Mouse (Mus musculus): ENCODE data around the gene Agrp. TPM values are rescaled to one million over a fixed set of nuclear protein-coding genes. Genes with fewer than 3 reads are reported as not detected.

Agrp gene
- polyA plus RNA-seq, 1 experiment from 2014 or later, result 2.1 TPM

GRCm38 (mm10) chr8:105620211-105620610 is 17.0 kb downstream of the Agrp start:
- Histone ChIP-seq H3K27ac (ENCODE audit: low read depth, low read length) (no peak overlapping the region), H3K36me3 (ENCODE audit: control insufficient read depth, insufficient read depth, low read length) (peaks cover 20% of the 10 kb centered on the region)
- 91% methylated on average over 19 of the region's 19 CpGs for WGBS

DNA sequence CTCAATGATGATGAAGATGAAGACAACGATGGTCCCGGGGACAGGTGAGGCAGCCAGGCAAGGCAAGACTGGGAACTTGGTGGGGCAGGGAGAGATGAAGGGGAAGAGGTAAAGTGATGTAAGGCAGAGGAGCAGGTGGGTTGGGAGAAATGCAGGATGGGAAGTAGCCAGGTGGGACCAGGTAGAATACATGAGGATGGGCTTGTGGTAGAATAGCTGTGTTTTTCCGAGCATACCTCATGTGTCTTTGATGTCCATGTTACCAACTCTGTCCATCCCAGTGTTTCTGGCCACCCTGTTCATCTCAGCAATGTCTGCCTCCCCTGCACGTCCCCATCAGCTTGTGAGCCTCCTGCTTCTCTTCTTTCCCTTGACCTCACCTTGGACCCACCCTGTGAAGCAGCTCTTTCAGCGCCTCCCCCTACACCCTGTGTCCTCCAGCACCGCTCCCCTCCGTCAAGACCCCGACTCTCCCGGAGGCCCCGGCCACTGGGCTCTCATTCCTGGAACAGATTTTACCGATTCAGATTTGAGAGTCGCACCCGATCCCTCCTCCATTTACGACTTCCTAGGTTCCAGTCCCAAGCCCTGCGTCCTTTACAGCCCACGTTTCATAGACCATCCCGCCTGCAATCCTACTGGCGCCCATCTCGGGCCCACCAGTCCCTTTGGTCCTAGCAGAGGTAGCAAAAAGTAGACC is 18.2 kb downstream of the Agrp start:
- no peak overlapping the region for H3K4me3 ChIP-seq (ENCODE audit: low read depth, low read length)
- H3K9me3 ChIP-seq (ENCODE audit: control insufficient read depth, low read length), result no peaks in the 10 kb centered on the region
- H3K4me1 ChIP-seq (ENCODE audit: control insufficient read depth, insufficient read depth, low read length), result peaks cover 18% of the 10 kb centered on the region
- H3K4me2 ChIP-seq (ENCODE audit: low read depth), result no peak overlapping the region
- no peak for ATAC-seq (ENCODE audit: insufficient read depth, low FRiP score, low TSS enrichment)
- no peak overlapping the region for H3K27ac ChIP-seq (ENCODE audit: low read depth, low read length)
- peaks cover 20% of the 10 kb centered on the region for H3K36me3 ChIP-seq (ENCODE audit: control insufficient read depth, insufficient read depth, low read length)
- H3K27me3 ChIP-seq (ENCODE audit: control insufficient read depth, insufficient read depth, low read length), result peaks cover 6% of the 10 kb centered on the region; the same call in 1 of the 2 replicates
- WGBS, result 93% methylated on average over 19 of the region's 19 CpGs
- DNase-seq (ENCODE audit: low spot score), result no peak
- H3K9ac ChIP-seq (ENCODE audit: low read length), result no peak overlapping the region

More at GRCm38 (mm10) chr8:105620211-105620610, 17.0 kb downstream of the Agrp start:
- H3K4me2 ChIP-seq (ENCODE audit: low read depth), result no peak overlapping the region
- ATAC-seq (ENCODE audit: insufficient read depth, low FRiP score, low TSS enrichment) (no peak), DNase-seq (ENCODE audit: low spot score) (no peak)
- no peaks in the 10 kb centered on the region for H3K9me3 ChIP-seq (ENCODE audit: control insufficient read depth, low read length)
- no peak overlapping the region for H3K9ac ChIP-seq (ENCODE audit: low read length)
- no peak overlapping the region for H3K4me3 ChIP-seq (ENCODE audit: low read depth, low read length)
- H3K4me1 ChIP-seq (ENCODE audit: control insufficient read depth, insufficient read depth, low read length), result peaks cover 23% of the 10 kb centered on the region
- no peaks in the 10 kb centered on the region for H3K27me3 ChIP-seq (ENCODE audit: control insufficient read depth, insufficient read depth, low read length)

- Histone ChIP-seq H3K9ac (ENCODE audit: low read length) (no peak overlapping the region), H3K4me1 (ENCODE audit: control insufficient read depth, insufficient read depth, low read length) (peaks cover 15% of the 10 kb centered on the region), H3K27ac (ENCODE audit: low read depth, low read length) (no peak overlapping the region), H3K4me3 (ENCODE audit: low read depth, low read length) (no peak overlapping the region), H3K9me3 (ENCODE audit: control insufficient read depth, low read length) (no peaks in the 10 kb centered on the region), H3K4me2 (ENCODE audit: low read depth) (no peak overlapping the region), H3K36me3 (ENCODE audit: control insufficient read depth, insufficient read depth, low read length) (peaks cover 20% of the 10 kb centered on the region), H3K27me3 (ENCODE audit: control insufficient read depth, insufficient read depth, low read length) (peaks cover 10% of the 10 kb centered on the region; the same call in 1 of the 2 replicates)
- ATAC-seq (ENCODE audit: insufficient read depth, low FRiP score, low TSS enrichment), result no peak
- DNase-seq (ENCODE audit: low spot score), result no peak
- 86% methylated on average over 5 of the region's 5 CpGs for WGBS
Observed at GRCm38 (mm10) chr8:105618279-105618634, 18.9 kb downstream of the Agrp start.

GRCm38 (mm10) chr8:105617451-105618278 is 19.5 kb downstream of the Agrp start:
- DNase-seq (ENCODE audit: low spot score) (no peak), ATAC-seq (ENCODE audit: insufficient read depth, low FRiP score, low TSS enrichment) (no peak)
- Histone ChIP-seq H3K9me3 (ENCODE audit: control insufficient read depth, low read length) (no peaks in the 10 kb centered on the region), H3K4me1 (ENCODE audit: control insufficient read depth, insufficient read depth, low read length) (peaks cover 12% of the 10 kb centered on the region), H3K9ac (ENCODE audit: low read length) (no peak overlapping the region), H3K4me2 (ENCODE audit: low read depth) (no peak overlapping the region), H3K27me3 (ENCODE audit: control insufficient read depth, insufficient read depth, low read length) (peaks cover 13% of the 10 kb centered on the region), H3K36me3 (ENCODE audit: control insufficient read depth, insufficient read depth, low read length) (peaks cover 20% of the 10 kb centered on the region), H3K27ac (ENCODE audit: low read depth, low read length) (no peak overlapping the region), H3K4me3 (ENCODE audit: low read depth, low read length) (no peak overlapping the region)
- WGBS, result 89% methylated on average over 21 of the region's 21 CpGs

DNA sequence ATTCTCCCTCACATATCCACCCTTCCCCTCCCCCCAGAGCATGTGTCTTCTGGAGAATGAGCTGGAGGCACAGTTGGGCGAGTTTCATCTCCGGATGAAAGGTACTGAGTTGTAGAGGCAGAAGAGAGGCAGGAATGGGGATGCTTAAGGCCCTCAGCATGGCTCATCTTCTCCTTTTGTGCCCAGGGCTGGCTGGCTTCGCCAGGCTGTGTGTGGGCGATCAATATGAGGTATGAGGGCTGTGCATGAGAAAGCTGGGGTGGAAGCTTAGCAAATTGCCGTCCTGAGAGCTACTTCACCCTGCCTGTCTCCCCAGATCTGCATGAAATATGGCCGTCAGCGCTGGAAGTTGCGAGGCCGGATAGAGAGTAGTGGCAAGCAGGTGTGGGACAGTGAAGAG is 21.3 kb downstream of the Agrp start:
- WGBS, result 95% methylated on average over 9 of the region's 9 CpGs
- no peak for ATAC-seq (ENCODE audit: insufficient read depth, low FRiP score, low TSS enrichment)

DNA sequence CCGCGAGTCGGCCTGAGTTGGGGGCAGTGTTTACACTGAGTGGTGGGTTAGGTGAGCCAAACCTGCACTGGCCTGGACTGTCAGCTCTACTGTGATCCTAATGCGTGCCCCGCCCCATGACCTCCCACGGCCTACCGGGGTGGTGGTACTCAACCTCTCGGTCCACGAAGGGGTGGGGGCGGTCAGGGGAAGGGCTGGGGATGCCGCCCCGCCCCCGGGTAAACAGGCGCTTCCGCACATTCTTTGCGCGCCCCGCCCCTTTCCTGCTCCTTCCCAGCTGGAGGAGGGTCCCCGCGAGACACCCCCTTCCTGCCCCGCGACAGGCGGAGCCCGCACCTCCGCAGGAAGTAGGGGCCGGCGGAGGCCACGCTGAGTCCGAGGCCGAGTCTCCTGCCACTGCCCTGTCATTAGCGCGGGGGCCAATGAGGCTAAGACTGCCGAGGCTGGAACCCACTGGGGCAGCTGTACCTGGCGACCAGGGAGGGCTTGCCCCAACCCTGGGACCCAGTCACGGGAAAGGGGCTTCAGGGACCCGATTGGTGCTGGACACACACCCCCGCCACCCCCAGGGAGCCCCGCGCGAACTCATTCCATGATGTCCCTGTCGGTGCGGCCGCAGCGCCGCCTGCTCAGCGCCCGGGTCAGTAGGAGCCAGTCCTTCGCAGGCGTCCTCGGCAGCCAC is 23.2 kb downstream of the Agrp start:
- H3K9me3 ChIP-seq (ENCODE audit: control insufficient read depth, low read length), result no peaks in the 10 kb centered on the region
- H3K36me3 ChIP-seq (ENCODE audit: control insufficient read depth, insufficient read depth, low read length), result peaks cover 13% of the 10 kb centered on the region
- H3K9ac ChIP-seq (ENCODE audit: low read length), result peak overlapping the region; percentile 50
- peaks cover 9% of the 10 kb centered on the region; the same call in 1 of the 2 replicates for H3K4me1 ChIP-seq (ENCODE audit: control insufficient read depth, insufficient read depth, low read length)
- peak overlapping the region; percentile 37 for H3K4me3 ChIP-seq (ENCODE audit: low read depth, low read length)
- WGBS, result under 1% methylated on average over 50 of the region's 50 CpGs
- DNase-seq (ENCODE audit: low spot score) (peak; percentile 45), ATAC-seq (ENCODE audit: insufficient read depth, low FRiP score, low TSS enrichment) (peak; percentile 45; the same call in 1 of the 2 replicates)
- H3K4me2 ChIP-seq (ENCODE audit: low read depth), result peak overlapping the region; percentile 81
- peaks cover 22% of the 10 kb centered on the region for H3K27me3 ChIP-seq (ENCODE audit: control insufficient read depth, insufficient read depth, low read length)
- H3K27ac ChIP-seq (ENCODE audit: low read depth, low read length), result no peak overlapping the region

More for the DNA sequence above, 21.3 kb downstream of the Agrp start:
- Histone ChIP-seq H3K9me3 (ENCODE audit: control insufficient read depth, low read length) (no peaks in the 10 kb centered on the region), H3K4me1 (ENCODE audit: control insufficient read depth, insufficient read depth, low read length) (peaks cover 9% of the 10 kb centered on the region; the same call in 1 of the 2 replicates), H3K36me3 (ENCODE audit: control insufficient read depth, insufficient read depth, low read length) (peaks cover 20% of the 10 kb centered on the region), H3K27ac (ENCODE audit: low read depth, low read length) (no peak overlapping the region), H3K27me3 (ENCODE audit: control insufficient read depth, insufficient read depth, low read length) (peaks cover 22% of the 10 kb centered on the region), H3K9ac (ENCODE audit: low read length) (no peak overlapping the region), H3K4me2 (ENCODE audit: low read depth) (no peak overlapping the region), H3K4me3 (ENCODE audit: low read depth, low read length) (no peak overlapping the region)
- no peak for DNase-seq (ENCODE audit: low spot score)

DNA sequence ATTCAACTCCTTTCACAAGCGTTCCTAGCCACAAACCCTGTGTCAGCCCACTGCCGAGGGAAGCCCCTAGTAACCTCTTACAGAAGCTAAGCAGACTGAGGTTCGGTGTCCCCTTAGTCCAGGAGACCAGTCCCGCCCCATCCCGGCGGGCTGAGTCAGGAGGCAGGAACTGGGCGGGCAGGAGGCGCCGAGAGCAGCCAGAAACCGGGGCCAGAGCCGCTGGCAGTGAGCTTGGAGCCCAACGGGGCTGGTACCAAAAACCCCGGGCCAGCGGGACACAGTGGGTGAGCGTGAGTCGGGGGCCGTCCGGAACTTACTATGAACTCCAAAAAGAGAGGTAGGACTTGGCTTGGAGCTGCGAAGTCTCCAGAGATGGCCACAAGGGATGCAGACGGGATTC is 24.2 kb downstream of the Agrp start:
- Histone ChIP-seq H3K27ac (ENCODE audit: low read depth, low read length) (no peak overlapping the region), H3K4me3 (ENCODE audit: low read depth, low read length) (0 out of 2 replicates have a peak overlapping the region, but pooled peaks have one; percentile 16), H3K36me3 (ENCODE audit: control insufficient read depth, insufficient read depth, low read length) (peaks cover 8% of the 10 kb centered on the region), H3K4me1 (ENCODE audit: control insufficient read depth, insufficient read depth, low read length) (peaks cover 9% of the 10 kb centered on the region; the same call in 1 of the 2 replicates), H3K9ac (ENCODE audit: low read length) (no peak overlapping the region), H3K27me3 (ENCODE audit: control insufficient read depth, insufficient read depth, low read length) (peaks cover 22% of the 10 kb centered on the region), H3K9me3 (ENCODE audit: control insufficient read depth, low read length) (no peaks in the 10 kb centered on the region), H3K4me2 (ENCODE audit: low read depth) (peak overlapping the region; percentile 25; the same call in 1 of the 2 replicates)
- 1% methylated on average over 20 of the region's 20 CpGs for WGBS
- ATAC-seq (ENCODE audit: insufficient read depth, low FRiP score, low TSS enrichment) (no peak), DNase-seq (ENCODE audit: low spot score) (peak; percentile 33)

DNA sequence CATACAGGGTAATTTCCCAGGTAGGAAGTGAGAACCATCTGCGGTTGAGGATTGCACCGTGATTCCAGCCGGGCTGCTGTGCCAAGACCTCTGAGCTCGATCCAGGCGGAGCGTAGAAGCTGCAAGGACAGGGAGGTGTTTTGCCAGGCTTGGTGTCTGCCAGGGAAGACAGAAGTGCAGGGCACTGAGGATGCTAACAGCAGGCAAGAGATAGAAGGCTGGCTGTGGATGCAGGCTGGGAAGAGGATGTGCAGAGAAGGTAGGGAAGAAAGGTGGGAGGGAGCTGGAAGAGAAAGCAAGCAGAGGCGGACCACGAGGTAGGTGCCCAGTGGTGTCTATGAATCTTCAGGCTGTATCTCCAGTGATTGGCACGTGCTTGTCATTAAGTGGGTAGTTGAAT is 25.4 kb downstream of the Agrp start:
- Histone ChIP-seq H3K4me3 (ENCODE audit: low read depth, low read length) (no peak overlapping the region), H3K27ac (ENCODE audit: low read depth, low read length) (no peak overlapping the region), H3K9ac (ENCODE audit: low read length) (no peak overlapping the region), H3K4me1 (ENCODE audit: control insufficient read depth, insufficient read depth, low read length) (peaks cover 15% of the 10 kb centered on the region), H3K36me3 (ENCODE audit: control insufficient read depth, insufficient read depth, low read length) (peaks cover 6% of the 10 kb centered on the region), H3K27me3 (ENCODE audit: control insufficient read depth, insufficient read depth, low read length) (peaks cover 22% of the 10 kb centered on the region), H3K4me2 (ENCODE audit: low read depth) (no peak overlapping the region), H3K9me3 (ENCODE audit: control insufficient read depth, low read length) (no peaks in the 10 kb centered on the region)
- DNase-seq (ENCODE audit: low spot score) (no peak), ATAC-seq (ENCODE audit: insufficient read depth, low FRiP score, low TSS enrichment) (no peak)
- WGBS, result 87% methylated on average over 9 of the region's 9 CpGs

Measured in neural tube, embryonic 11.5 days (tissue).